Mouse (Mus musculus): ENCODE results near the gene Hoxa10. TPM values are rescaled to one million over a fixed set of nuclear protein-coding genes. Genes with fewer than 3 reads are reported as not detected.
A peak's percentile ranks its signal among the peaks of the same experiment; 100 is the strongest.

The Hoxa10 gene
- total RNA-seq, 1 experiment: 0.80 TPM

DNA sequence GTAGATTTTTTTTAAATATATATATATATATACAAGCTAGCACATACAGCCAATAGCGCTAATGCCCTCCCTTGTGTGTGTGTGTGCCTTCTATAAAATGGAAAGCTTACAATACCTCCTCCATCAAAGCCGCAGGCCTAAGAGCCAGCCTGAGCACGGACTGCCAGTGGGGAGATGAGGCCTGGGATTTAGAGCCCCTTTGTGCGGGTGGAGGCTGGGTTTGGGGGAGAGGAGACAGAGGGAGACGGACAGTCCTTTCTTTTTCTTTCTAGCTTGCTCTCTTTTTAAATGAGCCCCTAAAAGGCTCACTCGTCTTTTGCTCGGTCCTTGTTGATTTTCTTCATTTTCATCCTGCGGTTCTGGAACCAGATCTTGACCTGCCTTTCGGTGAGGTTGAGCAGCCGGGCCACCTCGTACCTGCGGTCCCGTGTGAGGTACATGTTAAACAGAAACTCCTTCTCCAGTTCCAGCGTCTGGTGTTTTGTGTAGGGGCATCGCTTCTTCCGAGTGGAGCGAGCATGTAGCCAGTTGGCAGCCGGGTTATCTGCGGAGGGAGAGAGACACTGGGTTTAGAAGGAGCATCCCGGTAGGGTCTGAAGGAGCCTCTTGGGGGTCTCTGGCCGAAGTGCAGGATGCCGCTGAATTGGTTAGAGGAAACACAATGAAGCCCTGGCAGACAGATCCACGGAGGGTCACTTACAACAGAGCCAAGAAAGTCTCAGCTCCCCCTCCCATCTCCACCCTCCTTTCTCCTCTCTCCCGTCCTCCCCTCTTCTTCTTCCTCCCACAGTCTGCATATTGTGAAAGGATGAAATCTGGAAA is 16.5 kb downstream of the Hoxa10 start:
- in situ Hi-C loops (cut with MboI; ENCODE audit: low sequenced_read_pairs in 2 of 2, unreplicated experiment in 2 of 2): loop anchor here (10.0 to 25.0 kb wide), 4 partner anchors 59 to 1049 kb away; partner anchors contain the start of gene Hoxa2 (in 2 of the 2)
- H3K4me1 ChIP-seq (ENCODE audit: control insufficient read depth in 2 of 2, insufficient read depth in 2 of 2, low read length in 2 of 2, poor library complexity in 1 of 2): peaks cover 0 to 7% of the 10 kb centered on the region in 2 experiments; a peak in 1 of 4 replicates
- no peaks in the 10 kb centered on the region for H3K9me3 ChIP-seq (ENCODE audit: control insufficient read depth, insufficient read depth, low read depth, low read length)
- no peak overlapping the region for H3K4me3 ChIP-seq (ENCODE audit: insufficient read depth in 1 of 2, low read depth in 1 of 2, low read length in 2 of 2, poor library complexity in 1 of 2, severe bottlenecking in 1 of 2)
- TF ChIP-seq CHD2 (IDR thresholded peaks at IDR 0.05; ENCODE audit: low read depth, low read length) (no peak), HCFC1 (IDR thresholded peaks at IDR 0.05; ENCODE audit: borderline replicate concordance, insufficient read depth, low read length) (no peak), ZC3H11A (IDR thresholded peaks at IDR 0.05; ENCODE audit: borderline replicate concordance, low read depth, low read length) (no peak), ZNF384 (IDR thresholded peaks at IDR 0.05; ENCODE audit: low read depth, low read length) (no peak), MAFK (IDR thresholded peaks at IDR 0.05; ENCODE audit: insufficient read depth, low read depth, low read length) (no peak)
- H3K9ac ChIP-seq (ENCODE audit: insufficient read depth, low read depth, low read length, poor library complexity, severe bottlenecking): no peak overlapping the region
- H3K27ac ChIP-seq (ENCODE audit: insufficient read depth, low read depth, low read length, poor library complexity, severe bottlenecking): no peak overlapping the region
- no peaks in the 10 kb centered on the region for H3K36me3 ChIP-seq (ENCODE audit: control insufficient read depth, insufficient read depth, low read length, poor library complexity, severe bottlenecking)
- DNase-seq (ENCODE audit: low read depth, low spot score): no peak

DNA sequence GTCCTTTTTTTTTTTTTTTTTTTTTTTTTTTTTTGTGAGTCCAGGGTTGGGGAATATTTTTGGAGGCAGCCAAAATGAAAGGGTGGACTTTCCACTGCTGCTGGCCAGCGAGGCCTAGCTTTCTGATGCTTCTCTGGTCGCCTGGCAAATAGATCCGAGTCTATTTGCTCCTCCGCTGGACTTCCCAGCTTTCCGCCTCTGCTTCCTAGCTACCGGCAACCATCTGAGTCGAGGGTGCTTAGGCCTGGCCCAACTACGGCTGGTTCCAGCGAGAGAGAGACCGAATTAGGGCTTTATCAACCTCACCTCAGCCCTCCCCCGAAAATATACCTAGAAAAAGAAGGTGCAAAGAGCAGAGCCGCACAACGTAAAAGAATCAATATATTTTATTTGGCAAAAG is 17.9 kb downstream of the Hoxa10 start:
- Histone ChIP-seq H3K9me3 (ENCODE audit: control insufficient read depth, insufficient read depth, low read depth, low read length) (no peaks in the 10 kb centered on the region), H3K9ac (ENCODE audit: insufficient read depth, low read depth, low read length, poor library complexity, severe bottlenecking) (no peak overlapping the region), H3K27ac (ENCODE audit: insufficient read depth, low read depth, low read length, poor library complexity, severe bottlenecking) (no peak overlapping the region), H3K36me3 (ENCODE audit: control insufficient read depth, insufficient read depth, low read length, poor library complexity, severe bottlenecking) (no peaks in the 10 kb centered on the region), H3K4me3 (ENCODE audit: insufficient read depth in 1 of 2, low read depth in 1 of 2, low read length in 2 of 2, poor library complexity in 1 of 2, severe bottlenecking in 1 of 2) (no peak overlapping the region), H3K4me1 (ENCODE audit: control insufficient read depth in 2 of 2, insufficient read depth in 2 of 2, low read length in 2 of 2, poor library complexity in 1 of 2) (peaks cover 0 to 7% of the 10 kb centered on the region in 2 experiments; a peak in 1 of 4 replicates)
- TF ChIP-seq ZNF384 (IDR thresholded peaks at IDR 0.05; ENCODE audit: low read depth, low read length): no peak
- TF ChIP-seq MAFK (IDR thresholded peaks at IDR 0.05; ENCODE audit: insufficient read depth, low read depth, low read length): no peak
- TF ChIP-seq CHD2 (IDR thresholded peaks at IDR 0.05; ENCODE audit: low read depth, low read length): no peak
- no peak for TF ChIP-seq ZC3H11A (IDR thresholded peaks at IDR 0.05; ENCODE audit: borderline replicate concordance, low read depth, low read length)
- TF ChIP-seq HCFC1 (IDR thresholded peaks at IDR 0.05; ENCODE audit: borderline replicate concordance, insufficient read depth, low read length): no peak
- in situ Hi-C loops (cut with MboI; ENCODE audit: low sequenced_read_pairs in 2 of 2, unreplicated experiment in 2 of 2): loop anchor here (10.0 to 25.0 kb wide), 4 partner anchors 58 to 1048 kb away; partner anchors contain the start of gene Hoxa2 (in 2 of the 2)
- DNase-seq (ENCODE audit: low read depth, low spot score): no peak

DNA sequence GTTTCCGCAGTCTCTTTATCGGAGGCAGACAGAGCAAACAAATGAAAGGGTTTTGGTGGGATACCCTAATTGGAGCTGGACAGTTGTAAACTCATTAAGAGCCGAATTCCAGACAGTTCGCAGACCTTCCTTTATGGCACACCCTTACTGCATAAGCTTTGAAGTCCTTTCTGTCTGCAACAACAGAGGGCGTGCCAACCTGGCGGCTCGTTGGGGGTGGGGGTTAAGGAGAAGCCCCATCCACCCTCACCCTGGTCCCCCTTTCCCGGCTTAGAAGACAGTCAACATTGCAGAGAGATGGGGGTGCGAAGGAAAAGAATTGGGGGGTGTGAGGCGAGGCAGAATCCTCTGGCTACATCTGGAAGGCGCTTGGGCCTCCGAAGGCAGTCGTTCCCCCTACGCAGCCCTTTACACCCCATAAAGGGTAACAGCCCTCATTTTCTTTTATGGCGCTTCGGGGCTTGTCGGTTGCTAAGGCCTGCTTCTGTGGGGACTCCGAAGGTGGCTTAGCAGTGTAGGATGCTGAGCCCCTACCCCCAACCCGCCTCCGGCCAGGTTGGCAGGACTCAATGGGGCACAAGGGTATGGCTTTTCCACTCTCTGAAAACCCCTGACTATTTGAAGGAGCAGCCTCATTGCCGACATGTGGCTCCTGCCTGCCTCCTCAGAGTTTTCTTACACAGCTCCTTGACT is 18.5 kb downstream of the Hoxa10 start:
- in situ Hi-C loops (cut with MboI; ENCODE audit: low sequenced_read_pairs in 2 of 2, unreplicated experiment in 2 of 2): loop anchor here (10.0 to 25.0 kb wide), 4 partner anchors 57 to 1047 kb away; partner anchors contain the start of gene Hoxa2 (in 2 of the 2)
- peak overlapping the region in 1 of 2 experiments; percentile 32; a peak in 1 of 4 replicates for H3K4me3 ChIP-seq (ENCODE audit: insufficient read depth in 1 of 2, low read depth in 1 of 2, low read length in 2 of 2, poor library complexity in 1 of 2, severe bottlenecking in 1 of 2)
- H3K36me3 ChIP-seq (ENCODE audit: control insufficient read depth, insufficient read depth, low read length, poor library complexity, severe bottlenecking): no peaks in the 10 kb centered on the region
- peaks cover 0 to 7% of the 10 kb centered on the region in 2 experiments; a peak in 1 of 4 replicates for H3K4me1 ChIP-seq (ENCODE audit: control insufficient read depth in 2 of 2, insufficient read depth in 2 of 2, low read length in 2 of 2, poor library complexity in 1 of 2)
- no peak overlapping the region for H3K27ac ChIP-seq (ENCODE audit: insufficient read depth, low read depth, low read length, poor library complexity, severe bottlenecking)
- TF ChIP-seq MAFK (IDR thresholded peaks at IDR 0.05; ENCODE audit: insufficient read depth, low read depth, low read length): no peak
- no peak for TF ChIP-seq ZC3H11A (IDR thresholded peaks at IDR 0.05; ENCODE audit: borderline replicate concordance, low read depth, low read length)
- no peak overlapping the region for H3K9ac ChIP-seq (ENCODE audit: insufficient read depth, low read depth, low read length, poor library complexity, severe bottlenecking)
- DNase-seq (ENCODE audit: low read depth, low spot score): no peak
- H3K9me3 ChIP-seq (ENCODE audit: control insufficient read depth, insufficient read depth, low read depth, low read length): no peaks in the 10 kb centered on the region

DNA sequence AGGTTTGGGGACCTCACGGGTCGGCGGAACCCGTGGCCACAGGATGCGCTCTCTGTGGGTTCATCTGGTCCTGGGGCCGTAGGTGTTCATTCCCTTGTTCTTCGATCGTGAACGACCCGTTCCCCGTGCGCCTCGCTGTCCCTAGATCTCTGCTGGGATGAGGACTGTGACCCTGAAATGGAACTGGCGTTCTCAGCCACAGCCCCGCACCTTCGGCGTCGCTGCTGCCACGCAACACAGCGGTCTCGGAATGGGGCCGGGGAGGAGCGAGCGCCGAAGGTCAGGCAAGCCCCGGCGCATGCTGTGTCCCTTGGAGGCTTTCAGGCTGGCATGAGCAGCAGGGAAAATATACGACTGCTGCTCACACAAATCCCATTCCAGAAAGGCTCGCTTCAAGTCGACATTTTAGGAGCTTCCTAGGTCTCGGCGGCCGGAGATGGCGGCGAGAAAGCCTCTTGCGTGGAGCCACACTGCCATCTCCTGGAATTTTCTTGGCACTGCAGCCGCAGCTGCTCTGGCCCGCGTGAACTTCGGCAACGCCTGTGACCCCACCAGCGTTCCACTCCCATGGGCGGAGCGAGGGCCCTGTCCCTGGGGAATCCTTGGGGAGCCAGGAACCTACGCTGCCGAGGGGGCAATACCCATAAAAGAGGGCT is 19.2 kb downstream of the Hoxa10 start, which contains the start of gene Hoxa7:
TSS of gene Hoxa7 (minus strand) at position 518 of the 656 bp plus-strand sequence.
- DNase-seq (ENCODE audit: low read depth, low spot score): no peak
- no peak within 1 kb of the TSS for H3K27ac ChIP-seq (ENCODE audit: insufficient read depth, low read depth, low read length, poor library complexity, severe bottlenecking)

More for the DNA sequence above, 19.2 kb downstream of the Hoxa10 start, which contains the start of gene Hoxa7:
- no peaks in the 10 kb centered on the region for H3K36me3 ChIP-seq (ENCODE audit: control insufficient read depth, insufficient read depth, low read length, poor library complexity, severe bottlenecking)
- H3K9ac ChIP-seq (ENCODE audit: insufficient read depth, low read depth, low read length, poor library complexity, severe bottlenecking): peak within 1 kb of the TSS; percentile 63
- no peak for TF ChIP-seq MAFK (IDR thresholded peaks at IDR 0.05; ENCODE audit: insufficient read depth, low read depth, low read length)
- peak; percentile 92 for TF ChIP-seq ZC3H11A (IDR thresholded peaks at IDR 0.05; ENCODE audit: borderline replicate concordance, low read depth, low read length)
- peaks cover 0 to 8% of the 10 kb centered on the region in 2 experiments; a peak in 1 of 4 replicates for H3K4me1 ChIP-seq (ENCODE audit: control insufficient read depth in 2 of 2, insufficient read depth in 2 of 2, low read length in 2 of 2, poor library complexity in 1 of 2)
- in situ Hi-C loops (cut with MboI; ENCODE audit: low sequenced_read_pairs in 2 of 2, unreplicated experiment in 2 of 2): loop anchor here (10.0 to 25.0 kb wide), 4 partner anchors 57 to 1047 kb away; partner anchors contain the start of gene Hoxa2 (in 2 of the 2)
- no peaks in the 10 kb centered on the region for H3K9me3 ChIP-seq (ENCODE audit: control insufficient read depth, insufficient read depth, low read depth, low read length)
- peak within 1 kb of the TSS; percentile 51 to 66 for H3K4me3 ChIP-seq (ENCODE audit: insufficient read depth in 1 of 2, low read depth in 1 of 2, low read length in 2 of 2, poor library complexity in 1 of 2, severe bottlenecking in 1 of 2)
